Mouse (Mus musculus): ENCODE results near the gene Cdyl. TPM values are rescaled to one million over a fixed set of nuclear protein-coding genes. Genes with fewer than 3 reads are reported as not detected.

The Cdyl gene
- polyA plus RNA-seq, 1 experiment from 2014 or later, result 4.9 TPM

DNA sequence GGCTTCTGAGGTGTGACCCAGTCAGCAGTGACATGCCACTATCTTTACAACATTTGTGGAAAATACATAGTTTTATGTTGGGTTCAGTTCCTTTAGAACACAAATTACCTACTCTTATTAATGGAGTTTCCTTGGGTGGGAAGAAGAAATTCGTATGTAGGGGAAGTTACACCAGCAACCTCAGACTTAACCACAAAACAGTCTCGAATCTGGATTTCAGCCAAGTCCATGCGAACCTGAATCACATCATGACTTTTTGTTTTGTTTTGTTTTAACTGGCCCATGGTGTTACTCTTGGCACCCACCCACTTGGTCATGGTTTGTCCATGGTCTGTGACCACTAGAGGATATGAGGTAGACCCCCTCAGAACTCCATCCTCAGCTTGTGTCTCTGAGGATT, 211.5 kb downstream of the Cdyl start:
- no peaks in the 10 kb centered on the region for H3K4me1 ChIP-seq (ENCODE audit: control insufficient read depth, insufficient read depth, low read length)
- H3K27ac ChIP-seq (ENCODE audit: low read length), result no peak overlapping the region
- H3K4me3 ChIP-seq (replicated peaks; ENCODE audit: low read length), result no peak overlapping the region
- H3K9me3 ChIP-seq (replicated peaks; ENCODE audit: control insufficient read depth, low read length), result no peaks in the 10 kb centered on the region
- no peak overlapping the region for H3K4me2 ChIP-seq (ENCODE audit: low read depth, low read length)
- no peak overlapping the region for H3K9ac ChIP-seq (ENCODE audit: low read length)
- ATAC-seq (ENCODE audit: insufficient read depth, low FRiP score), result no peak
- WGBS, result 68% methylated on average over 3 of the region's 3 CpGs
- no peaks in the 10 kb centered on the region for H3K36me3 ChIP-seq (ENCODE audit: control insufficient read depth, insufficient read depth, low read length)
- H3K27me3 ChIP-seq (ENCODE audit: control insufficient read depth, insufficient read depth, low read length), result no peaks in the 10 kb centered on the region

GRCm38 (mm10) chr13:35875396-35875795, 215.8 kb downstream of the Cdyl start:
- no peaks in the 10 kb centered on the region for H3K27me3 ChIP-seq (ENCODE audit: control insufficient read depth, insufficient read depth, low read length)
- no peaks in the 10 kb centered on the region; the same call in 1 of the 2 replicates for H3K4me1 ChIP-seq (ENCODE audit: control insufficient read depth, insufficient read depth, low read length)
- H3K4me2 ChIP-seq (ENCODE audit: low read depth, low read length), result no peak overlapping the region
- H3K27ac ChIP-seq (ENCODE audit: low read length), result no peak overlapping the region
- no peak overlapping the region for H3K9ac ChIP-seq (ENCODE audit: low read length)
- H3K9me3 ChIP-seq (replicated peaks; ENCODE audit: control insufficient read depth, low read length), result no peaks in the 10 kb centered on the region
- H3K4me3 ChIP-seq (replicated peaks; ENCODE audit: low read length), result no peak overlapping the region
- 84% methylated on average over 5 of the region's 5 CpGs for WGBS
- no peaks in the 10 kb centered on the region for H3K36me3 ChIP-seq (ENCODE audit: control insufficient read depth, insufficient read depth, low read length)
- ATAC-seq (ENCODE audit: insufficient read depth, low FRiP score), result no peak

DNA sequence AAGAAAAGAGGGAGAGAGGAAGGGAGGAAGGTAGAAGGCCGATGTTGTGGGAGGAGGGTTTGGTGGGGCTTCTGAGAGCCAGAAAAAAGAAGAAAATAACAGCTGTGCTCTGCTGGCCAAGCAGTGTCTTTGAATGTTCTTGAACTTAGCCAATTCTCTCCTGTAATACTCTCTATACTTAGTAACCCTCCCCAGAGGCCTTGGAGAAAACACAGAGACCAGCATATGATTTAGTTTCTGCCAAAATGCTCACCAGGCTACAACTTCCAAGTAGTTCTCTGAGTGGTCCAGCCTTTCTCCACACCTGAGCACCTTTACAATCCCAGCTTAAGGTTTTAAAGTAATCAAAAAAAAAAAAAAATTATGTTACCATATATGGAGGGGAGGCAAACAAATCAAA, 218.6 kb downstream of the Cdyl start:
- Histone ChIP-seq H3K9ac (ENCODE audit: low read length) (no peak overlapping the region), H3K9me3 (replicated peaks; ENCODE audit: control insufficient read depth, low read length) (no peaks in the 10 kb centered on the region), H3K27ac (ENCODE audit: low read length) (peak overlapping the region; percentile 70), H3K36me3 (ENCODE audit: control insufficient read depth, insufficient read depth, low read length) (no peaks in the 10 kb centered on the region), H3K4me3 (replicated peaks; ENCODE audit: low read length) (no peak overlapping the region), H3K27me3 (ENCODE audit: control insufficient read depth, insufficient read depth, low read length) (no peaks in the 10 kb centered on the region), H3K4me1 (ENCODE audit: control insufficient read depth, insufficient read depth, low read length) (no peaks in the 10 kb centered on the region; the same call in 1 of the 2 replicates), H3K4me2 (ENCODE audit: low read depth, low read length) (no peak overlapping the region)
- no peak for ATAC-seq (ENCODE audit: insufficient read depth, low FRiP score)
- WGBS, result 32% methylated on average over 1 of the region's 1 CpGs

- Histone ChIP-seq H3K4me3 (replicated peaks; ENCODE audit: low read length) (no peak overlapping the region), H3K27ac (ENCODE audit: low read length) (no peak overlapping the region), H3K4me2 (ENCODE audit: low read depth, low read length) (no peak overlapping the region), H3K4me1 (ENCODE audit: control insufficient read depth, insufficient read depth, low read length) (no peaks in the 10 kb centered on the region; the same call in 1 of the 2 replicates), H3K27me3 (ENCODE audit: control insufficient read depth, insufficient read depth, low read length) (no peaks in the 10 kb centered on the region), H3K9me3 (replicated peaks; ENCODE audit: control insufficient read depth, low read length) (no peaks in the 10 kb centered on the region), H3K9ac (ENCODE audit: low read length) (no peak overlapping the region), H3K36me3 (ENCODE audit: control insufficient read depth, insufficient read depth, low read length) (no peaks in the 10 kb centered on the region)
- WGBS, result 51% methylated on average over 5 of the region's 5 CpGs
- no peak for ATAC-seq (ENCODE audit: insufficient read depth, low FRiP score)
These were observed 219.4 kb downstream of the Cdyl start for GRCm38 (mm10) chr13:35879068-35879467.

GRCm38 (mm10) chr13:35879519-35879918, 219.9 kb downstream of the Cdyl start:
- Histone ChIP-seq H3K4me3 (replicated peaks; ENCODE audit: low read length) (no peak overlapping the region), H3K9me3 (replicated peaks; ENCODE audit: control insufficient read depth, low read length) (no peaks in the 10 kb centered on the region), H3K27me3 (ENCODE audit: control insufficient read depth, insufficient read depth, low read length) (no peaks in the 10 kb centered on the region), H3K27ac (ENCODE audit: low read length) (no peak overlapping the region), H3K4me1 (ENCODE audit: control insufficient read depth, insufficient read depth, low read length) (no peaks in the 10 kb centered on the region; the same call in 1 of the 2 replicates), H3K9ac (ENCODE audit: low read length) (no peak overlapping the region), H3K36me3 (ENCODE audit: control insufficient read depth, insufficient read depth, low read length) (no peaks in the 10 kb centered on the region), H3K4me2 (ENCODE audit: low read depth, low read length) (no peak overlapping the region)
- ATAC-seq (ENCODE audit: insufficient read depth, low FRiP score), result no peak
- WGBS, result 77% methylated on average over 5 of the region's 5 CpGs

- H3K4me3 ChIP-seq (replicated peaks; ENCODE audit: low read length), result no peak overlapping the region
- no peak overlapping the region for H3K27ac ChIP-seq (ENCODE audit: low read length)
- H3K36me3 ChIP-seq (ENCODE audit: control insufficient read depth, insufficient read depth, low read length), result no peaks in the 10 kb centered on the region
- no peak overlapping the region for H3K4me2 ChIP-seq (ENCODE audit: low read depth, low read length)
- 77% methylated on average over 6 of the region's 6 CpGs for WGBS
- no peak for ATAC-seq (ENCODE audit: insufficient read depth, low FRiP score)
- H3K9ac ChIP-seq (ENCODE audit: low read length), result no peak overlapping the region
- H3K4me1 ChIP-seq (ENCODE audit: control insufficient read depth, insufficient read depth, low read length), result no peaks in the 10 kb centered on the region; the same call in 1 of the 2 replicates
- H3K27me3 ChIP-seq (ENCODE audit: control insufficient read depth, insufficient read depth, low read length), result no peaks in the 10 kb centered on the region
- H3K9me3 ChIP-seq (replicated peaks; ENCODE audit: control insufficient read depth, low read length), result no peaks in the 10 kb centered on the region
These were observed 221.0 kb downstream of the Cdyl start for GRCm38 (mm10) chr13:35880555-35881046.

DNA sequence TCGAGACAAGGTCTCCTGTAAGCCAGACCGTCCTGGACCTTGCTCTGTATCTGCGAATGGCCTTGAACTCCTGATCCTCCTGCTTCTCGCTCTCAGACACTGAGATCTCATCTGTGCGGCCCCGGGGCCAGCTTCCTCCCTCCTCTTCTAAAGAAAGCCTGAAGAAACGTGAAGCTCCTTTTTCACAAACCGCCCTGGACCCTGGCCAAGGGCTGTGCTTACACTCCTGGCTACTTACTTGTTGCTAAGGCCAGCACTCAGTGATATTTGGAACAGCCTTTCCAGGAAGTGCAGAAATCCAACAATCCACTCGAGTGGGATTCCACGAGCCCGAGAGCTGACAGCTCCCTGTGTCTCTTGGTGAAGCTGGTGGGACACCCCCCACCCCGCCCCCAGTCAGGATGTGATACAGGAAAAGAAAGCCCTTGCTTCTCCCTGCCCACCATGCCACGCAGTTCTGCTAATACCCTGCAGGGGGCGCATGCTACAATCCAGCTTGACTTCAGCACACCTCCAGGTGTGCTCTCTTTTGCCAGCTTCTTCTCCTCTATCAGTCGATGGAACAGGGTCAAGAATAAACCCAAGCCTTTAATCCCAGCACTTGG, 226.6 kb downstream of the Cdyl start:
- H3K9ac ChIP-seq (ENCODE audit: low read length), result no peak overlapping the region
- ATAC-seq (ENCODE audit: insufficient read depth, low FRiP score), result no peak
- WGBS, result 24% methylated on average over 15 of the region's 15 CpGs
- no peaks in the 10 kb centered on the region for H3K27me3 ChIP-seq (ENCODE audit: control insufficient read depth, insufficient read depth, low read length)
- no peaks in the 10 kb centered on the region for H3K36me3 ChIP-seq (ENCODE audit: control insufficient read depth, insufficient read depth, low read length)
- no peak overlapping the region for H3K27ac ChIP-seq (ENCODE audit: low read length)
- H3K9me3 ChIP-seq (replicated peaks; ENCODE audit: control insufficient read depth, low read length), result no peaks in the 10 kb centered on the region
- H3K4me3 ChIP-seq (replicated peaks; ENCODE audit: low read length), result no peak overlapping the region
- no peaks in the 10 kb centered on the region for H3K4me1 ChIP-seq (ENCODE audit: control insufficient read depth, insufficient read depth, low read length)
- no peak overlapping the region for H3K4me2 ChIP-seq (ENCODE audit: low read depth, low read length)

DNA sequence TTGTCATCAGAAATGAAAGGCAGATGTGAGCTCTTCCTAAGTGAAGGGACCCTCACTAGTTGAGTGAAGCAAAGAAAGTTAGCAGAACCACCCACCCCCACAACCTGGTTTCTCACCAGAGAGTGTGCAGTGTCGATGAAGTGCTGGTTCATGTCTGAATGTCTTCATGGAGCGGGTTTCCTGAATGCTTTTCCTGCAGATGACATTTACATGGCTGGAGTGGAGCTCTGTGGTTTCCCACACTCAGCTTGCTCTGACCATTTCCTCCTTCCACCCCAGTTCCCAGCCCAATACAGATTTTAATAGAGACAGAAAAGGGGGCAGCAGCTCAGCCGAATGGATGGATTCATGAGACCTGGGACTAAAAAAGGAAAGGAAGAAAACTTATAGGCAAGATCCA, 233.2 kb downstream of the Cdyl start:
- H3K4me2 ChIP-seq (ENCODE audit: low read depth, low read length), result no peak overlapping the region
- H3K36me3 ChIP-seq (ENCODE audit: control insufficient read depth, insufficient read depth, low read length), result no peaks in the 10 kb centered on the region; the same call in 1 of the 2 replicates
- H3K27ac ChIP-seq (ENCODE audit: low read length), result no peak overlapping the region
- H3K27me3 ChIP-seq (ENCODE audit: control insufficient read depth, insufficient read depth, low read length), result no peaks in the 10 kb centered on the region
- 75% methylated on average over 3 of the region's 3 CpGs for WGBS
- no peaks in the 10 kb centered on the region for H3K4me1 ChIP-seq (ENCODE audit: control insufficient read depth, insufficient read depth, low read length)
- H3K9me3 ChIP-seq (replicated peaks; ENCODE audit: control insufficient read depth, low read length), result no peaks in the 10 kb centered on the region
- no peak for ATAC-seq (ENCODE audit: insufficient read depth, low FRiP score)
- no peak overlapping the region for H3K9ac ChIP-seq (ENCODE audit: low read length)
- H3K4me3 ChIP-seq (replicated peaks; ENCODE audit: low read length), result no peak overlapping the region

DNA sequence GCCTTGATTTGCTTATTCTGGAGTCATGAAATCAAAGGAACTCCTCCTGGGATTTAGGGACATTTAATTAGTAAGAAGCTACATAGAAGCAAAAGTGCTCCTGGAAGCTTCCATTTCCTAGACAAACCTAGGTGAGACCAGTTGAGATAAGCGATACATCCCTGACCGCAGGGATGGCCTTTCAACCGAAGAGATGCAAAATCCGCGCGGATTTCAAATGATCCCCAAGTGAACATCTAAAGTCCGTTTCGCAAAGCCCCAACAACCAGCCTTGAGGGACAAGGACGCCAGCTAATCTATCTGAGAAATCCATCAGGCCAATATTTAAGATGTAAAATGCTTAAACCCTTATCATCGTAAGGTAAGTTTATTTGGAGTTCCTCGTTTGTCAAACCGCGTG, 245.7 kb downstream of the Cdyl start:
- WGBS, result 1% methylated on average over 13 of the region's 13 CpGs
- Histone ChIP-seq H3K9ac (ENCODE audit: low read length) (peak overlapping the region; percentile 78), H3K4me1 (ENCODE audit: control insufficient read depth, insufficient read depth, low read length) (peaks cover 3% of the 10 kb centered on the region; the same call in 1 of the 2 replicates), H3K27ac (ENCODE audit: low read length) (no peak overlapping the region), H3K27me3 (ENCODE audit: control insufficient read depth, insufficient read depth, low read length) (no peaks in the 10 kb centered on the region), H3K4me2 (ENCODE audit: low read depth, low read length) (peak overlapping the region; percentile 75), H3K4me3 (replicated peaks; ENCODE audit: low read length) (peak overlapping the region; percentile 90), H3K36me3 (ENCODE audit: control insufficient read depth, insufficient read depth, low read length) (no peaks in the 10 kb centered on the region; the same call in 1 of the 2 replicates), H3K9me3 (replicated peaks; ENCODE audit: control insufficient read depth, low read length) (no peaks in the 10 kb centered on the region)
- ATAC-seq (ENCODE audit: insufficient read depth, low FRiP score), result no peak

All from stomach, embryonic 16.5 days (tissue).